Mouse (Mus musculus) brain, adult 2 months (tissue): ENCODE results near the gene Atrnl1.
A peak's percentile ranks its signal among the peaks of the same experiment; 100 is the strongest.

Experiments used
- DNase-seq: peaks from one replicate; pipeline ENCODE4 v3.0.0; 2011; ENCODE audit warnings: low read depth, low spot score

The Atrnl1 gene

DNA sequence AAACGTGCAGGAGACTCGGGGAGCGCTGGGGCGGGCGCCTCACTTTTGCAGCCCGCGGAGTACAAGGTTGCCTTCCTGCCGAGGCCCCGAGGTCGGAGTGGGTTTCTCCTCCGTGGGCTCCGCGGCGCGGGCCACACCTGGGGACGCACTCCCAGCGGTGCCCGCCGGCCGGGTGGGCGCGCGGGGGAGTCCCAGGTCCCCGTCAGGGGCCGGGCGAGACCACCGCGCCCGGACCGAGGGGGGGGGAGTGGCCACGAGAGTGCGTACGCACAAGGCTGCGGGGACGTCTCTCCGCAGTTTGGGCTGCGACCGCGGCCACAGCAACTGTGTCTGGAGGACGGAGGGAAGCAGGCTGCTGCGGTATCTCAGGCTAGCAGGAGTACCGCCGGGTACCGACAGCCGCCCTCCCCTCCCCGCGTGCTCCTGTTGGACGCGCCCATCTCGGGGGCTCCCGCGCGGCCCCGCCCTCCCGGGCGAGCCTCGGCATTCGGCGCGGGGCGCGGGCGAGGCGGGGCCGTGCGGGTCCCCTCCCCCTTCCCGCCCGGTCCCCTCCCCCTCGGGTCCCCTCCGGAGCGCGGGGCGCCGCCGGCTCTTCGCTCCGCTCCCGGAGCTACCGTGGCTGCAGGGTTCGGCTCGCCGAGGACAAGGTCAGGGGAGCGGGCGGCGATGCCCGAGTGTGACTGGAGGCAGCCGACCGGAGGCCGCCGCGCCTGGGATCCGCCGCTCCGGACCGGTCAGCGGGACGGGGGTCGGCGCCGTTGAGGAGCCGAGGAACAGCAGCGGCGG lies at the start of gene Atrnl1:
TSS of gene Atrnl1 (plus strand) at position 559 of the 786 bp plus-strand sequence.
- peak; percentile 89 for DNase-seq

GRCm38 (mm10) chr19:57561486-57561885 lies 49.3 kb upstream of the Atrnl1 start:
- DNase-seq: no peak

- no peak for DNase-seq
These were observed 41.8 kb upstream of the Atrnl1 start for GRCm38 (mm10) chr19:57569040-57569439.

- peak; percentile 76 for DNase-seq
These were observed 38.2 kb upstream of the Atrnl1 start for GRCm38 (mm10) chr19:57572360-57573237.

DNA sequence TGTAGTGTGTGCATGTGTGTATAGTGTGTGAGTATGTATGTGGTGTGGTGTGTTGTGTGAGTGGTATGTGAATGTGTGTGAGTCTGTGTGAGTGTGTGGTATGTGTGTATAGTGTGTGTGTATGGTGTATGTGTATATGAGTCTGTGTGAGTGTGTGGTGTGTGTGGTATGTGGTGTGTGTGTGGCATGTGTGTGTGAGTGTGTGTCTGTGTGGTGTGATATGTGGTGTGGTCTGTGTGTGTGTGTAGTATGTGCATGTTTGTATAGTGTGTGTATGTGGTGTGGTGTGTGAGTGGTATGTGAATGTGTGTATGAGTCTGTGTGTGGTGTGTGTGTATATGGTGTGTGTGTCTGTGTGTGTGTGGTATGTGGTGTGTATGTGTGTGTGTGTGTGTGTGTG lies 37.4 kb upstream of the Atrnl1 start:
- no peak for DNase-seq

DNA sequence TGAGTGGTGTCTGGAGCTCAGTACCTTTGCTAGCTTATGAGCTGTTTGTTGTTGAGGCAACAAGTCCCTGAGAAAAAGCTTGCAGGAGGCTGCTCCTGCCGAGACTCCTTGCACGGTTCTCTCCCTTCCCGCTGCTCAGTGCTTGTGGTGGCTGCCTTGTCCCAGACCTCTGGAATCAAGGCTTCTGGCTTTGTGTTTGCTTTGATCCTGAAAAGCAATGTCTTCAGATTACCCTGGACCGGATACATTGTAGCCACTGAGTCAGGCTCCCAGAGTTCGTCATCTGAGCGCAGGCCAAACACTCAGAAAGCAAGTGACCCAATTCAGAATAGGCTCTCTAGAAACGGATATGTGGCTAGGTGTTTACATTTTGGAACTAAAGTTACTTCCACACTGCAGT lies 35.8 kb upstream of the Atrnl1 start:
- DNase-seq: no peak

DNA sequence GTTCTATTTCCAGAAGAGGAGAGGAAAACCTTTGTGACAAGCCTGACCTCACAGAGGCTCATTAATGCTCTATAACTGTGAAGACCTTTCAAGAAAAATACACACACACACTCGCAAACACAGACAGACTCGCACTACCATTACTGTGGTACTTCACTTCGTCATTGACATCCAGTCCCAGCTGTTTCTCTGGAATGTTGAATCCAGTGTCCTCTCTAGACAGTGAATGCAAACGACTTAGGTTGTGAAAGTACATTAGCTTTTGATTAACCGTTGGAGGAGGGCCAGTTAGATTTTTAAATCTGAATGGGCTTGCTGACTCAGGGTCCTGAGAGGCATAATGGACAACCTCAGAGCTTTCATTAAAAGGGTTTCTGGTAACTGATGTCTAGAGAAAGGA lies 34.0 kb upstream of the Atrnl1 start:
- no peak for DNase-seq

- peak; percentile 59 for DNase-seq
These were observed 33.6 kb upstream of the Atrnl1 start for GRCm38 (mm10) chr19:57577256-57577655.

DNA sequence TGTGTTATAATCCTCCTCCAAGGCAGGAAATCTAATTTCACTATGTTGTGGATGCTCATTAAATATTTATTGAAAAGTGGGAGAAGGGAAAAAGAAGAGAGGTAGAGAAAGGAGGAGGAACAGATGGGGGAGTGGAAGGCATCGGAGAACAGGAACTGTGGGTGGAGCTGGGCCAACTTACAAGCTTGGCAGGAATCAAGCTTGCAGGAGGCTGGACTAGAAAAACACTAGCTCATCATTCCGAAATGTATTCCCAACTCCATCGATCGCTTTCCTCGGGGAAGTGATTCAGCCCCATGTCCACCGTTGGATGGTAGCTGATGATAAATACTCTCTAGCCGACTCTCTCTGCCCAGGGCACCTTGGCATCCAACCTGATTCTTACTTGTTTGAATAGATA lies 29.9 kb upstream of the Atrnl1 start:
- peak; percentile 79 for DNase-seq

- no peak for DNase-seq
These were observed 25.5 kb upstream of the Atrnl1 start for GRCm38 (mm10) chr19:57585231-57585792.

DNA sequence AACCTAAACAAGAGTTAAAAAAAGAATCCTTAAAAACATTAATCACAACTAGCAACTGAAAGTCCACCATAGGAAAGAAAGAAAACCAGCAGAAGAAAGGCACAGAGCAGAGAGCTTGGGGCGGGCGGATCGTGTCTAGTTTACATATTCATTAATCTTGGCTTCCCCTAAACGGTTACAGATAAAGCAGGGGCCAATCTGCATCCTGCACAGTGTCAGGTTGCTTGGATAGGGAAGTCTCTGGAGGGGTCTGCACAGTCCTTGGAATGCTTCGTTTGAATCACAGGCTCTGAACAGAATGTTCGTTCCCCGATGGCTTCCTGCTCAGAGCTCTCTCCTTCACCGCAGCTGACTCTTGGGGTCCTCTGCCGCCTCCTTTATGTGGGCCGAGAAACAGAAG lies 24.7 kb upstream of the Atrnl1 start:
- no peak for DNase-seq

DNA sequence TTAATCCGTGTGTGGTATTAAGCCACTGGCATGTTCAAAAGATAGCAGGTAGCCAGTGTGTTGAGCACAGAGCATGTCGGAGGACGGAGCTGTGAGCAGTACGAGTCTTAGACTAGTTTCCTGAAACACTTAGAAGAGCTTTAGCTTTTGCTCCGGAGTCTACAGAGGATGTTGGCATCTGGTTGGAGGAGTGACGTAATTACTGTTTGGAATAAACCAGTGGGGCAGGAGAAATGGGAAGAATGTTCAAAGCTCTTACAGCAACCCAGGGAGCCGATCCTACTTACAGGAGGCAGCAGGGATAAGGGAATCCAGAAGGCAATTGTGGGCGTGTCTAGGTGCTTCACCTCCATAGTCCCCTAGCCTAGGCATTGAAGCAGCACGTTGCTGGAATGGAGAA lies 21.3 kb upstream of the Atrnl1 start:
- no peak for DNase-seq

DNA sequence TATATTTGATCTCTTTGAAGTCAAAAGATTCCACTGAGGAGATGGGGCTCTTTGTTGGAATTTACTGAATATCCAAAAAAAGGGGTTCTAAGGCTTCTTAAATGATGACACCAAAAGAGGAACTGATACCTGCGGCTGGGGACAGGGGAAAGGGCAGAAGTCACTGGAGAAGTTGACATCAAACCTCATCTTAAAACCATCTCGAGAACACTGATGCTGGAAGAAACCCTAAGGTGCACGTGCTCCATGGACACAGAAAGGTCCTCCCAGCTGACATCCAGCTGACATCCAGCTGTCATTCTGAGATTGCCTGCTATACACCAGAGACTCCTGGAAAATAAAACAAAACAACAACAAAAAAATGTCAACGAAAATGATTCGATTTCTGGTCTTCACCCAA lies 19.9 kb upstream of the Atrnl1 start:
- no peak for DNase-seq

DNA sequence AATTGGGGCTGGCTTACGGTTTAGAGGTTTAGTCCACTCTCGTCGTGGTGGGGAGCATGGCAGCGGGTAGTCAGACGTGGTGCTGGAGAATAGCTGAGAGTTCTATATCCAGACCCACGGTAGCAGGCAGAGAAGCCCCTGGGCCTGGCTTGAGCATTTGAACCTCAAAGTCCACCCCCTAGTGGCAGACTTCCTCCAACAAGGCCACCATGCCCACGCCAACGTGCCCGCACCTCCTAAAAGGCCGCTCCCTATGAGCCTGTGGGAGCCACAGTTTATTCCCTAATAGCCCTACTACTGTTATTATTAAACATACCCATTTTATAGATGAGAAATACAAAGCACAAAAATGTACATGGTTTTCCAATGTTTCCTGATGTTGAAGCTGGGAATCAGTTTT lies 19.2 kb upstream of the Atrnl1 start:
- DNase-seq: no peak

DNA sequence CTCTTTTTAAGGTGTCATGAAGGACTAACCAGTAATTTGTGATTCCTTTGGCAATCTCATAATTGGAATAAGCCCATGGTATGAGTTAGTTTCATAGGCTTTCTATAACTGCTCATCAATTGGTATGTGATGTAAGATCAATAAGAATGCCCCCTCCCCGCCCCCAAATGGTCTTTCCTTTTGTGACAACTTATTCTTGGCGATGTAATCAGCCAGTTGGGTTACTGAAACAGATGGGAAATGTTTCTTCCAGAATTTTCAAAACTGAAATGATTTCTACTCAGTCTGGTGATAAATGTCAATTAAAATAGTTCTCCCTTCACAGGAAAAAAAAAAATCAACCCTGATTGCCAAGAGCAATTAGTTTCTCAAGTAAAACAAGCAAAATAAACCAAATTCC lies 18.5 kb upstream of the Atrnl1 start:
- DNase-seq: no peak

- DNase-seq: no peak
These were observed 11.7 kb upstream of the Atrnl1 start for GRCm38 (mm10) chr19:57599126-57599525.

DNA sequence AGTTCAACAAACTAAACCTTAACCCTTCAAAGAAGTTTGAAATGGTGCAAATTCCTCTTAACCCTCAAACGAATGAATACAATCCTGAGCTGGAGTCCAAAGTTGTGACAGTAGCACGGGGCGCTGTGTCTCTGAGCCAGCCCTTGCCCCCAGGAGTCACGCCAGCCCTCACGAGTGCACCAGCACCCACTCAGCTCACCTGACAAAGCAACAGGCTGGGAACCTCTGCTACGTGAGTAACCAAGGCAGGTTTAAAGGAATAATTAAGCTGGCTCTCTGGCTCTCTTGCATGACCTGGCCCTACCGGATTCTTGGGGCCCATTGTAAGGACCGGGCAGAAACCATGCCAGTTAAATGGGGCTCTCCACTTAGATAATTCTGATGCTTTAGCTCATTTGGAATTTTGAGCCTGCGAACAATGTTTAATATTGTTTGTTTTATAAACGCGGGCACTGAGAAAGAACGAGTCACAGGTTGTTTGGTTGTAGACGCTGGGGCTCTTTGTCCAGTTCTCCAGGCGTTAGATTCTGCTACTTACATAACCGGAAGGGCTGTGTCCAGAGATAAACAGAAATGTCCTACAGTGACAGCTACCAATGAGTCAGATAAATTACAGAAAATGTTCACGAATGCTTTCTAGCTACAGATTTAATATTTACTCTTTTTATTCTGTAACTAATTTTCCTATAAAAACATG lies 10.5 kb upstream of the Atrnl1 start:
- no peak for DNase-seq

DNA sequence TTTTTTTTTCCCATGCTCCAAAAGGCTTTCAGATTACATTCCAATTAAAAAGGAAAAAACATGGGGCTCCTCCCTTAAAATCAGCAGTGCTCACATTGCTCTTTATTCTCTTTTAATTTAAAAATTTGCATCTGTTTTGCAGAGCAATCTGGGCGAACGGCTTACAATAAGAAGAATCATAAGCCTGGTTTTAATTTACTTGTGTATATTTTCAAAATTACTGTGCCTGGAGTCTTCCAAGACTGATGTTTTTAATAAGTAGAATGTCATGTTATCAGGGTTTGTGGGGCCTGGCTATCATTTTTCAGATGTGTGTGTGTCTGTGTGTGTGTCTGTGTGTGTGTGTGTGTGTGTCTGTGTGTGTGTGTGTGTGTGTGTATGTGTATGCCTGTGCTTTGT lies 9.9 kb upstream of the Atrnl1 start:
- DNase-seq: no peak

DNA sequence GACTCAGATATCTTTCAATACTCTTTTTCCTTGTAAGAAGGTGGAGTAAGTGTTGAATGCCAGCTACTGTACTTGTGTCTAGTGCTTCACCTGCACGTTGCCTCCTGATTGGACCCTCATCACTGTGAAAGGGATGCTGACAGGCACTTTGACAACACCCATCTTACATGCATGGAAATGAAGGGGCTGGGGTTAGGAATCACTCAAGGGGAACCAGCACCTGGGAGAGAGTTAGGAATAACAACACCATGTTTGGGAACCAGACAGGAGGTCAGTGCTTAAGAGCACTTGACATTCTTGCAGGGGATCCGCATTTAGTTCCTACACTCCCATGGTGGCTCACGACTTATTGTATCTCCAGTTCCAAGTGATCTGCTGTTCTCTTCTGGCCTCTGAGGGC lies 7.2 kb upstream of the Atrnl1 start:
- DNase-seq: no peak

- no peak for DNase-seq
These were observed 4.9 kb upstream of the Atrnl1 start for GRCm38 (mm10) chr19:57605941-57606340.

DNA sequence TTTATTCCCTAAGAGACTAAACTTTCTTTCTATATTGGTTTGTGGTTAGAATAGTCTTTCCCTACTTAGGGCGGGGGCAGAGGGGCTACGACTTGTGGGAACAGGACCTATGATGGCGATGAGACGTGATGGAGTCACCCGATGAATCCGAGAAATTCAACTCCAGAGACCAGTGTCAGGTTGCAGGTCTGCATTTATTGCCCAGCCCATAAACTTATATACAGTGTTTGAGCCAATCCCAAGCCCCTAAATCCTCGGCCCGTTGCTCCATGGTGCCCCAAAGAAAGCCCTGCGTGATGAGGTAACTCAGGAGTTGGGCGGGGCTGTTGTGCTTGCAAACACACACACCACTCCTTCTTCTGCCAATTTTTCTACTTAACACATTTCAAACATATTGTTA lies 4.5 kb upstream of the Atrnl1 start:
- no peak for DNase-seq
